Mouse (Mus musculus): ENCODE measurements around the gene Emilin3. TPM values are rescaled to one million over a fixed set of nuclear protein-coding genes. Genes with fewer than 3 reads are reported as not detected.

Gene Emilin3
- polyA plus RNA-seq, 1 experiment from 2014 or later, result 27.0 TPM

GRCm38 (mm10) chr2:160916714-160917113, 4.6 kb upstream of the Emilin3 start:
- Histone ChIP-seq H3K4me3 (no peak overlapping the region), H3K9ac (no peak overlapping the region), H3K4me1 (peaks cover 46% of the 10 kb centered on the region), H3K4me2 (no peak overlapping the region), H3K27ac (peak overlapping the region; percentile 60), H3K36me3 (no peaks in the 10 kb centered on the region), H3K27me3 (peaks cover 28% of the 10 kb centered on the region), H3K9me3 (no peaks in the 10 kb centered on the region)
- ATAC-seq (ENCODE audit: insufficient number of reproducible peaks, insufficient read depth, low FRiP score, low TSS enrichment, low read depth), result no peak
- WGBS, result 59% methylated on average over 8 of the region's 8 CpGs

GRCm38 (mm10) chr2:160915821-160916610, 3.9 kb upstream of the Emilin3 start:
- WGBS, result 70% methylated on average over 13 of the region's 13 CpGs
- Histone ChIP-seq H3K27ac (peak overlapping the region; percentile 60), H3K36me3 (no peaks in the 10 kb centered on the region), H3K9me3 (no peaks in the 10 kb centered on the region), H3K27me3 (peaks cover 35% of the 10 kb centered on the region), H3K4me2 (no peak overlapping the region), H3K9ac (no peak overlapping the region), H3K4me1 (peaks cover 51% of the 10 kb centered on the region), H3K4me3 (no peak overlapping the region)
- no peak for ATAC-seq (ENCODE audit: insufficient number of reproducible peaks, insufficient read depth, low FRiP score, low TSS enrichment, low read depth)

GRCm38 (mm10) chr2:160914656-160915055, 2.5 kb upstream of the Emilin3 start:
- H3K36me3 ChIP-seq, result no peaks in the 10 kb centered on the region
- peaks cover 48% of the 10 kb centered on the region for H3K27me3 ChIP-seq
- peaks cover 47% of the 10 kb centered on the region for H3K4me1 ChIP-seq
- WGBS, result 83% methylated on average over 9 of the region's 9 CpGs
- no peak for ATAC-seq (ENCODE audit: insufficient number of reproducible peaks, insufficient read depth, low FRiP score, low TSS enrichment, low read depth)
- no peak overlapping the region for H3K27ac ChIP-seq
- no peak overlapping the region for H3K4me3 ChIP-seq
- H3K9ac ChIP-seq, result no peak overlapping the region
- H3K9me3 ChIP-seq, result no peaks in the 10 kb centered on the region
- H3K4me2 ChIP-seq, result no peak overlapping the region

GRCm38 (mm10) chr2:160911558-160912201, 448 bp downstream of the Emilin3 start:
- Histone ChIP-seq H3K9ac (peak overlapping the region; percentile 82), H3K36me3 (peaks cover 24% of the 10 kb centered on the region), H3K27ac (peak overlapping the region; percentile 66), H3K4me3 (peak overlapping the region; percentile 62), H3K4me1 (peaks cover 46% of the 10 kb centered on the region), H3K4me2 (peak overlapping the region; percentile 93), H3K9me3 (no peaks in the 10 kb centered on the region), H3K27me3 (peaks cover 61% of the 10 kb centered on the region)
- under 1% methylated on average over 63 of the region's 64 CpGs for WGBS
- ATAC-seq (ENCODE audit: insufficient number of reproducible peaks, insufficient read depth, low FRiP score, low TSS enrichment, low read depth), result 0 out of 2 replicates have a peak, but pooled peaks have one; percentile 29

GRCm38 (mm10) chr2:160910633-160911032, 1.5 kb downstream of the Emilin3 start:
- Histone ChIP-seq H3K4me1 (peaks cover 38% of the 10 kb centered on the region), H3K27me3 (peaks cover 61% of the 10 kb centered on the region), H3K4me2 (peak overlapping the region; percentile 93), H3K27ac (no peak overlapping the region), H3K9ac (no peak overlapping the region), H3K36me3 (peaks cover 31% of the 10 kb centered on the region), H3K4me3 (no peak overlapping the region), H3K9me3 (no peaks in the 10 kb centered on the region)
- 88% methylated on average over 5 of the region's 5 CpGs for WGBS
- ATAC-seq (ENCODE audit: insufficient number of reproducible peaks, insufficient read depth, low FRiP score, low TSS enrichment, low read depth), result no peak

- ATAC-seq (ENCODE audit: insufficient number of reproducible peaks, insufficient read depth, low FRiP score, low TSS enrichment, low read depth), result no peak
- peaks cover 51% of the 10 kb centered on the region for H3K27me3 ChIP-seq
Measured at GRCm38 (mm10) chr2:160908607-160909006, 3.5 kb downstream of the Emilin3 start.

GRCm38 (mm10) chr2:160906101-160906500, 6.0 kb downstream of the Emilin3 start:
- no peak overlapping the region for H3K4me3 ChIP-seq
- no peak overlapping the region for H3K27ac ChIP-seq
- H3K36me3 ChIP-seq, result peaks cover 37% of the 10 kb centered on the region
- ATAC-seq (ENCODE audit: insufficient number of reproducible peaks, insufficient read depth, low FRiP score, low TSS enrichment, low read depth), result no peak
- no peak overlapping the region for H3K9ac ChIP-seq
- H3K9me3 ChIP-seq, result no peaks in the 10 kb centered on the region
- WGBS, result 74% methylated on average over 5 of the region's 5 CpGs
- peaks cover 8% of the 10 kb centered on the region for H3K4me1 ChIP-seq
- no peak overlapping the region for H3K4me2 ChIP-seq
- peaks cover 27% of the 10 kb centered on the region for H3K27me3 ChIP-seq

More at GRCm38 (mm10) chr2:160908607-160909006, 3.5 kb downstream of the Emilin3 start:
- Histone ChIP-seq H3K4me3 (no peak overlapping the region), H3K9ac (no peak overlapping the region), H3K36me3 (peaks cover 37% of the 10 kb centered on the region), H3K4me2 (no peak overlapping the region), H3K27ac (no peak overlapping the region), H3K4me1 (peaks cover 26% of the 10 kb centered on the region), H3K9me3 (no peaks in the 10 kb centered on the region)
- 61% methylated on average over 18 of the region's 18 CpGs for WGBS

- Histone ChIP-seq H3K27ac (no peak overlapping the region), H3K4me3 (no peak overlapping the region), H3K27me3 (peaks cover 19% of the 10 kb centered on the region), H3K4me2 (no peak overlapping the region), H3K36me3 (peaks cover 37% of the 10 kb centered on the region), H3K9ac (no peak overlapping the region), H3K4me1 (peaks cover 5% of the 10 kb centered on the region), H3K9me3 (no peaks in the 10 kb centered on the region)
- ATAC-seq (ENCODE audit: insufficient number of reproducible peaks, insufficient read depth, low FRiP score, low TSS enrichment, low read depth), result no peak
- 94% methylated on average over 12 of the region's 12 CpGs for WGBS
Measured at GRCm38 (mm10) chr2:160905301-160905700, 6.8 kb downstream of the Emilin3 start.

GRCm38 (mm10) chr2:160901656-160902412, 10.3 kb downstream of the Emilin3 start:
- ATAC-seq (ENCODE audit: insufficient number of reproducible peaks, insufficient read depth, low FRiP score, low TSS enrichment, low read depth), result no peak
- no peak overlapping the region for H3K9ac ChIP-seq
- no peaks in the 10 kb centered on the region for H3K9me3 ChIP-seq
- H3K4me3 ChIP-seq, result no peak overlapping the region
- WGBS, result 83% methylated on average over 7 of the region's 7 CpGs
- H3K4me1 ChIP-seq, result no peaks in the 10 kb centered on the region
- H3K27ac ChIP-seq, result no peak overlapping the region
- peaks cover 14% of the 10 kb centered on the region for H3K36me3 ChIP-seq
- no peak overlapping the region for H3K4me2 ChIP-seq
- no peaks in the 10 kb centered on the region for H3K27me3 ChIP-seq

- WGBS, result 87% methylated on average over 9 of the region's 9 CpGs
- Histone ChIP-seq H3K4me2 (no peak overlapping the region), H3K27me3 (peaks cover 5% of the 10 kb centered on the region; the same call in 1 of the 2 replicates), H3K27ac (no peak overlapping the region), H3K4me3 (no peak overlapping the region), H3K9me3 (no peaks in the 10 kb centered on the region), H3K4me1 (peaks cover 12% of the 10 kb centered on the region), H3K36me3 (no peaks in the 10 kb centered on the region), H3K9ac (no peak overlapping the region)
- no peak for ATAC-seq (ENCODE audit: insufficient number of reproducible peaks, insufficient read depth, low FRiP score, low TSS enrichment, low read depth)
Measured at GRCm38 (mm10) chr2:160891697-160892096, 20.4 kb downstream of the Emilin3 start.

- Histone ChIP-seq H3K27ac (no peak overlapping the region), H3K9ac (no peak overlapping the region), H3K4me2 (no peak overlapping the region), H3K4me3 (no peak overlapping the region), H3K4me1 (peaks cover 12% of the 10 kb centered on the region), H3K9me3 (no peaks in the 10 kb centered on the region), H3K36me3 (no peaks in the 10 kb centered on the region), H3K27me3 (peaks cover 5% of the 10 kb centered on the region; the same call in 1 of the 2 replicates)
- WGBS, result 64% methylated on average over 5 of the region's 5 CpGs
- no peak for ATAC-seq (ENCODE audit: insufficient number of reproducible peaks, insufficient read depth, low FRiP score, low TSS enrichment, low read depth)
Measured at GRCm38 (mm10) chr2:160891045-160891444, 21.1 kb downstream of the Emilin3 start.
